Mouse (Mus musculus): ENCODE results near the gene Map3k20. TPM values are rescaled to one million over a fixed set of nuclear protein-coding genes. Genes with fewer than 3 reads are reported as not detected.

Gene Map3k20
- polyA plus RNA-seq, 1 experiment, result 8.5 TPM

- WGBS, result 71% methylated on average over 7 of the region's 7 CpGs
- Histone ChIP-seq H3K27ac (ENCODE audit: control insufficient read depth, insufficient read depth, low read depth, low read length, poor library complexity) (no peak overlapping the region), H3K4me1 (ENCODE audit: control insufficient read depth, insufficient read depth, low read length) (peaks cover 1% of the 10 kb centered on the region; the same call in 1 of the 2 replicates), H3K4me3 (replicated peaks; ENCODE audit: control insufficient read depth, low read depth, low read length) (no peak overlapping the region)
- no peak for TF ChIP-seq POLR2A (IDR thresholded peaks at IDR 0.05; ENCODE audit: borderline replicate concordance, control insufficient read depth, low read depth, low read length)
- no peak for TF ChIP-seq CTCF (IDR thresholded peaks at IDR 0.05; ENCODE audit: control insufficient read depth, insufficient read depth, low read length)
Observed at GRCm38 (mm10) chr2:72284689-72285088, 748 bp upstream of the Map3k20 start.

- no peak for TF ChIP-seq POLR2A (IDR thresholded peaks at IDR 0.05; ENCODE audit: borderline replicate concordance, control insufficient read depth, low read depth, low read length)
- TF ChIP-seq CTCF (IDR thresholded peaks at IDR 0.05; ENCODE audit: control insufficient read depth, insufficient read depth, low read length), result no peak
- Histone ChIP-seq H3K4me1 (ENCODE audit: control insufficient read depth, insufficient read depth, low read length) (peaks cover 1% of the 10 kb centered on the region; the same call in 1 of the 2 replicates), H3K4me3 (replicated peaks; ENCODE audit: control insufficient read depth, low read depth, low read length) (peak overlapping the region; percentile 74), H3K27ac (ENCODE audit: control insufficient read depth, insufficient read depth, low read depth, low read length, poor library complexity) (peak overlapping the region; percentile 70; the same call in 1 of the 2 replicates)
- WGBS, result under 1% methylated on average over 60 of the region's 60 CpGs
Observed at GRCm38 (mm10) chr2:72285888-72286661, 638 bp downstream of the Map3k20 start.

GRCm38 (mm10) chr2:72287142-72287541 lies 1.7 kb downstream of the Map3k20 start:
- WGBS, result 30% methylated on average over 4 of the region's 4 CpGs
- Histone ChIP-seq H3K27ac (ENCODE audit: control insufficient read depth, insufficient read depth, low read depth, low read length, poor library complexity) (peak overlapping the region; percentile 16; the same call in 1 of the 2 replicates), H3K4me3 (replicated peaks; ENCODE audit: control insufficient read depth, low read depth, low read length) (peak overlapping the region; percentile 11), H3K4me1 (ENCODE audit: control insufficient read depth, insufficient read depth, low read length) (peaks cover 1% of the 10 kb centered on the region; the same call in 1 of the 2 replicates)
- TF ChIP-seq CTCF (IDR thresholded peaks at IDR 0.05; ENCODE audit: control insufficient read depth, insufficient read depth, low read length) (no peak), POLR2A (IDR thresholded peaks at IDR 0.05; ENCODE audit: borderline replicate concordance, control insufficient read depth, low read depth, low read length) (no peak)

- Histone ChIP-seq H3K4me1 (ENCODE audit: control insufficient read depth, insufficient read depth, low read length) (peaks cover 1% of the 10 kb centered on the region; the same call in 1 of the 2 replicates), H3K4me3 (replicated peaks; ENCODE audit: control insufficient read depth, low read depth, low read length) (no peak overlapping the region), H3K27ac (ENCODE audit: control insufficient read depth, insufficient read depth, low read depth, low read length, poor library complexity) (no peak overlapping the region)
- WGBS, result 90% methylated on average over 11 of the region's 11 CpGs
- TF ChIP-seq POLR2A (IDR thresholded peaks at IDR 0.05; ENCODE audit: borderline replicate concordance, control insufficient read depth, low read depth, low read length) (no peak), CTCF (IDR thresholded peaks at IDR 0.05; ENCODE audit: control insufficient read depth, insufficient read depth, low read length) (no peak)
Observed at GRCm38 (mm10) chr2:72288932-72289534, 3.6 kb downstream of the Map3k20 start.

GRCm38 (mm10) chr2:72291103-72291502 lies 5.7 kb downstream of the Map3k20 start:
- TF ChIP-seq POLR2A (IDR thresholded peaks at IDR 0.05; ENCODE audit: borderline replicate concordance, control insufficient read depth, low read depth, low read length), result no peak
- TF ChIP-seq CTCF (IDR thresholded peaks at IDR 0.05; ENCODE audit: control insufficient read depth, insufficient read depth, low read length), result no peak

GRCm38 (mm10) chr2:72292573-72292972 lies 7.1 kb downstream of the Map3k20 start:
- H3K4me3 ChIP-seq (replicated peaks; ENCODE audit: control insufficient read depth, low read depth, low read length), result no peak overlapping the region
- H3K4me1 ChIP-seq (ENCODE audit: control insufficient read depth, insufficient read depth, low read length), result peaks cover 1% of the 10 kb centered on the region; the same call in 1 of the 2 replicates
- no peak overlapping the region for H3K27ac ChIP-seq (ENCODE audit: control insufficient read depth, insufficient read depth, low read depth, low read length, poor library complexity)
- TF ChIP-seq POLR2A (IDR thresholded peaks at IDR 0.05; ENCODE audit: borderline replicate concordance, control insufficient read depth, low read depth, low read length) (no peak), CTCF (IDR thresholded peaks at IDR 0.05; ENCODE audit: control insufficient read depth, insufficient read depth, low read length) (no peak)
- 56% methylated on average over 8 of the region's 8 CpGs for WGBS

More at GRCm38 (mm10) chr2:72291103-72291502, 5.7 kb downstream of the Map3k20 start:
- no peak overlapping the region for H3K4me3 ChIP-seq (replicated peaks; ENCODE audit: control insufficient read depth, low read depth, low read length)
- 80% methylated on average over 1 of the region's 1 CpGs for WGBS
- no peak overlapping the region for H3K27ac ChIP-seq (ENCODE audit: control insufficient read depth, insufficient read depth, low read depth, low read length, poor library complexity)
- H3K4me1 ChIP-seq (ENCODE audit: control insufficient read depth, insufficient read depth, low read length), result peaks cover 1% of the 10 kb centered on the region; the same call in 1 of the 2 replicates

GRCm38 (mm10) chr2:72294994-72295393 lies 9.6 kb downstream of the Map3k20 start:
- TF ChIP-seq CTCF (IDR thresholded peaks at IDR 0.05; ENCODE audit: control insufficient read depth, insufficient read depth, low read length), result no peak
- TF ChIP-seq POLR2A (IDR thresholded peaks at IDR 0.05; ENCODE audit: borderline replicate concordance, control insufficient read depth, low read depth, low read length), result no peak
- WGBS, result 86% methylated on average over 6 of the region's 6 CpGs

More at GRCm38 (mm10) chr2:72294994-72295393, 9.6 kb downstream of the Map3k20 start:
- Histone ChIP-seq H3K4me1 (ENCODE audit: control insufficient read depth, insufficient read depth, low read length) (no peaks in the 10 kb centered on the region; the same call in 1 of the 2 replicates), H3K27ac (ENCODE audit: control insufficient read depth, insufficient read depth, low read depth, low read length, poor library complexity) (no peak overlapping the region), H3K4me3 (replicated peaks; ENCODE audit: control insufficient read depth, low read depth, low read length) (no peak overlapping the region)

All from bone marrow, adult 2 months (tissue).